Mouse (Mus musculus) ES-E14 (cell line): ENCODE results near the gene Pnp2. TPM values are rescaled to one million over a fixed set of nuclear protein-coding genes. Genes with fewer than 3 reads are reported as not detected.
"Not testable (repeated sequence)": the region's sequence is repeated elsewhere in the genome, so short reads cannot be mapped to it uniquely, and the experiment has no call there.

Experiments
- DNase-seq: peaks from one replicate; pipeline ENCODE4 v3.0.0-alpha.2; 2013; ENCODE audit warnings: low read depth, low spot score
- H3K27ac ChIP-seq: 2 replicates; pipeline ENCODE4 v1.5.1; 2012; ENCODE audit warnings: low read depth, mild to moderate bottlenecking, low read length, moderate library complexity, mixed read lengths; ENCODE audit not compliant: poor library complexity, insufficient read depth, severe bottlenecking
- H3K36me3 ChIP-seq: 2 replicates; pipeline ENCODE4 v1.6.1; 2012; ENCODE audit warnings: mild to moderate bottlenecking, low read length, moderate library complexity, mixed read lengths; ENCODE audit not compliant: control insufficient read depth, poor library complexity, insufficient read depth, severe bottlenecking
- H3K4me1 ChIP-seq, 2 experiments: fragments of 150-350 bp in 1 of 2; sonication (generic) in 1 of 2; 2 replicates each; pipeline ENCODE4 v1.6.1; 2012; ENCODE audit warnings: low read length in 2 of 2, mild to moderate bottlenecking in 1 of 2, mixed read lengths in 1 of 2; ENCODE audit not compliant: control insufficient read depth in 2 of 2, insufficient read depth in 2 of 2, poor library complexity in 1 of 2
- H3K4me3 ChIP-seq, 2 experiments: fragments of 150-350 bp in 1 of 2; sonication (generic) in 1 of 2; 2 replicates each; pipeline ENCODE4 v1.5.1; 2012; ENCODE audit warnings: low read length in 2 of 2, low read depth in 1 of 2, mild to moderate bottlenecking in 1 of 2, mixed read lengths in 1 of 2; ENCODE audit not compliant: insufficient read depth in 1 of 2, poor library complexity in 1 of 2, severe bottlenecking in 1 of 2
- H3K9ac ChIP-seq: 2 replicates; pipeline ENCODE4 v1.6.1; 2012; ENCODE audit warnings: low read depth, mild to moderate bottlenecking, low read length, mixed read lengths; ENCODE audit not compliant: poor library complexity, insufficient read depth, severe bottlenecking
- H3K9me3 ChIP-seq: fragments of 150-350 bp; sonication (generic); 2 replicates; pipeline ENCODE4 v1.6.1; 2012; ENCODE audit warnings: low read depth, mild to moderate bottlenecking, low read length; ENCODE audit not compliant: control insufficient read depth, insufficient read depth
- CHD2 ChIP-seq: IDR thresholded peaks from 2 replicates; pipeline ENCODE4 v1.6.1; 2014; ENCODE audit warnings: mild to moderate bottlenecking, low read depth, low read length, inconsistent platforms
- HCFC1 ChIP-seq: IDR thresholded peaks from 2 replicates; pipeline ENCODE4 v1.6.1; 2012; ENCODE audit warnings: low read length, inconsistent platforms, borderline replicate concordance; ENCODE audit not compliant: insufficient read depth
- MAFK ChIP-seq: IDR thresholded peaks from 2 replicates; pipeline ENCODE4 v1.6.1; 2014; ENCODE audit warnings: mild to moderate bottlenecking, low read depth, low read length, inconsistent platforms; ENCODE audit not compliant: insufficient read depth
- ZC3H11A ChIP-seq: IDR thresholded peaks from 2 replicates; pipeline ENCODE4 v1.6.1; 2012; ENCODE audit warnings: low read depth, mild to moderate bottlenecking, inconsistent platforms, low read length, borderline replicate concordance
- ZNF384 ChIP-seq: IDR thresholded peaks from 2 replicates; pipeline ENCODE4 v1.6.1; 2012; ENCODE audit warnings: low read depth, low read length, inconsistent platforms
- in situ Hi-C, 2 experiments: fragments of 600-800 bp; cut with MboI; formaldehyde crosslinking; loops; one replicate each; pipeline ENCODE4 v1.15.1; 2025; ENCODE audit warnings: low sequenced_read_pairs in 2 of 2, inconsistent platforms in 1 of 2; ENCODE audit not compliant: unreplicated experiment in 2 of 2
- total RNA-seq: library from RNA; depleted of rRNA; stranded (reverse); fragments of 300-350 nt; gene quantifications from 2 replicates; pipeline ENCODE4 v1.2.3, GENCODE M21; 2012

Gene Pnp2
- total RNA-seq, 1 experiment = 1.1 TPM

- Histone ChIP-seq H3K36me3 (no peaks in the 10 kb centered on the region), H3K4me1 (peaks cover 2% of the 10 kb centered on the region in 2 experiments; a peak in 1 of 4 replicates), H3K9me3 (no peaks in the 10 kb centered on the region), H3K4me3 (peak overlapping the region; percentile 14 to 72), H3K9ac (no peak overlapping the region; the same call in 1 of the 2 replicates), H3K27ac (no peak overlapping the region; the same call in 1 of the 2 replicates)
- TF ChIP-seq ZNF384 = no peak
- TF ChIP-seq MAFK = no peak
- no peak for TF ChIP-seq ZC3H11A
- no peak for TF ChIP-seq HCFC1
- no peak for TF ChIP-seq CHD2
- DNase-seq = no peak
- in situ Hi-C loops = no loop called here
Observed at GRCm38 (mm10) chr14:50938119-50938908, 17.5 kb upstream of the Pnp2 start.

- Histone ChIP-seq H3K9ac (no peak overlapping the region), H3K27ac (no peak overlapping the region; the same call in 1 of the 2 replicates), H3K36me3 (no peaks in the 10 kb centered on the region), H3K4me3 (peak overlapping the region; percentile 14 to 72; a peak in 3 of 4 replicates), H3K4me1 (peaks cover 2 to 3% of the 10 kb centered on the region in 2 experiments; a peak in 1 of 4 replicates), H3K9me3 (no peaks in the 10 kb centered on the region)
- TF ChIP-seq MAFK = no peak
- TF ChIP-seq CHD2 = no peak
- no peak for TF ChIP-seq ZC3H11A
- TF ChIP-seq HCFC1 = no peak
- no peak for TF ChIP-seq ZNF384
- no peak for DNase-seq
- in situ Hi-C loops = no loop called here
Observed at GRCm38 (mm10) chr14:50938940-50939339, 16.9 kb upstream of the Pnp2 start.

GRCm38 (mm10) chr14:50943932-50944667 lies 11.7 kb upstream of the Pnp2 start, which contains the start of gene Gm49342:
Gm49342 (plus strand) TSS chr14:50944517.
- Histone ChIP-seq H3K27ac (peak within 1 kb of the TSS; percentile 89), H3K36me3 (peaks cover 2% of the 10 kb centered on the region; the same call in 1 of the 2 replicates), H3K4me3 (peak within 1 kb of the TSS; percentile 71 to 80), H3K9me3 (no peaks in the 10 kb centered on the region), H3K9ac (peak within 1 kb of the TSS; percentile 83), H3K4me1 (peaks cover 0 to 1% of the 10 kb centered on the region in 2 experiments; a peak in 1 of 4 replicates)
- in situ Hi-C loops = no loop called here
- TF ChIP-seq CHD2 (no peak), ZC3H11A (no peak), HCFC1 (no peak), ZNF384 (no peak), MAFK (no peak)
- DNase-seq = peak; percentile 95

GRCm38 (mm10) chr14:50944668-50945033 lies 11.1 kb upstream of the Pnp2 start:
- peak overlapping the region; percentile 83 for H3K9ac ChIP-seq
- peak overlapping the region; percentile 71 to 80 for H3K4me3 ChIP-seq
- H3K9me3 ChIP-seq, H3K36me3 ChIP-seq, in situ Hi-C loops, DNase-seq, H3K4me1 ChIP-seq: not testable (repeated sequence)
- H3K27ac ChIP-seq = peak overlapping the region; percentile 89

- DNase-seq, H3K4me1 ChIP-seq, H3K27ac ChIP-seq, H3K9me3 ChIP-seq, in situ Hi-C loops, H3K36me3 ChIP-seq: not testable (repeated sequence)
- Histone ChIP-seq H3K9ac (peak overlapping the region; percentile 83; the same call in 1 of the 2 replicates), H3K4me3 (peak overlapping the region; percentile 71 to 80)
Observed at GRCm38 (mm10) chr14:50945081-50945480, 10.7 kb upstream of the Pnp2 start.

GRCm38 (mm10) chr14:50945526-50945925 lies 10.3 kb upstream of the Pnp2 start:
- Histone ChIP-seq H3K4me3 (peak overlapping the region; percentile 39 to 80; a peak in 3 of 4 replicates), H3K9ac (peak overlapping the region; percentile 11; the same call in 1 of the 2 replicates)
- H3K4me1 ChIP-seq, DNase-seq, H3K27ac ChIP-seq, H3K36me3 ChIP-seq, H3K9me3 ChIP-seq, in situ Hi-C loops: not testable (repeated sequence)
